Mouse (Mus musculus) heart, embryonic 10.5 days (tissue): ENCODE results near the gene Muc1. TPM values are rescaled to one million over a fixed set of nuclear protein-coding genes. Genes with fewer than 3 reads are reported as not detected.

ENCODE experiments used
- DNase-seq: peaks from one replicate; pipeline ENCODE4 v3.0.0-alpha.2; 2017; ENCODE audit warnings: low spot score
- H3K27ac ChIP-seq: fragments of 300-500 bp; sonication (generic); 2 replicates; pipeline ENCODE4 v1.5.1; 2016; ENCODE audit warnings: mild to moderate bottlenecking
- H3K27me3 ChIP-seq: fragments of 300-500 bp; sonication (generic); 2 replicates; pipeline ENCODE4 v1.6.1; 2016; ENCODE audit warnings: mild to moderate bottlenecking; ENCODE audit not compliant: poor library complexity, insufficient read depth, severe bottlenecking
- H3K36me3 ChIP-seq: fragments of 300-500 bp; sonication (generic); 2 replicates; pipeline ENCODE4 v1.6.1; 2016; ENCODE audit warnings: mild to moderate bottlenecking, moderate library complexity
- H3K4me1 ChIP-seq: fragments of 300-500 bp; sonication (generic); 2 replicates; pipeline ENCODE4 v1.6.1; 2016; ENCODE audit warnings: mild to moderate bottlenecking
- H3K4me3 ChIP-seq: fragments of 300-500 bp; sonication (generic); 2 replicates; pipeline ENCODE4 v1.5.1; 2016; ENCODE audit warnings: mild to moderate bottlenecking, moderate library complexity
- H3K9me3 ChIP-seq: fragments of 300-500 bp; sonication (generic); 2 replicates; pipeline ENCODE4 v1.6.1; 2016; ENCODE audit warnings: mild to moderate bottlenecking, moderate library complexity
- WGBS: fragments of 180-500 bp; shearing (Covaris S2); methylation state at CpG from one replicate; pipeline ENCODE4 v1.1.7; 2016; 5-methylcytosine and 5-hydroxymethylcytosine counted together
- polyA plus RNA-seq: library from polyadenylated mRNA; unstranded; fragments of >200 nt; fragmentation: Nextera tagmentation; extraction: Ambion mirVana; gene quantifications from 2 replicates; pipeline ENCODE4 v1.2.1, GENCODE M21; 2016

Muc1 gene
- polyA plus RNA-seq, 1 experiment from 2014 or later: 0.11 TPM

DNA sequence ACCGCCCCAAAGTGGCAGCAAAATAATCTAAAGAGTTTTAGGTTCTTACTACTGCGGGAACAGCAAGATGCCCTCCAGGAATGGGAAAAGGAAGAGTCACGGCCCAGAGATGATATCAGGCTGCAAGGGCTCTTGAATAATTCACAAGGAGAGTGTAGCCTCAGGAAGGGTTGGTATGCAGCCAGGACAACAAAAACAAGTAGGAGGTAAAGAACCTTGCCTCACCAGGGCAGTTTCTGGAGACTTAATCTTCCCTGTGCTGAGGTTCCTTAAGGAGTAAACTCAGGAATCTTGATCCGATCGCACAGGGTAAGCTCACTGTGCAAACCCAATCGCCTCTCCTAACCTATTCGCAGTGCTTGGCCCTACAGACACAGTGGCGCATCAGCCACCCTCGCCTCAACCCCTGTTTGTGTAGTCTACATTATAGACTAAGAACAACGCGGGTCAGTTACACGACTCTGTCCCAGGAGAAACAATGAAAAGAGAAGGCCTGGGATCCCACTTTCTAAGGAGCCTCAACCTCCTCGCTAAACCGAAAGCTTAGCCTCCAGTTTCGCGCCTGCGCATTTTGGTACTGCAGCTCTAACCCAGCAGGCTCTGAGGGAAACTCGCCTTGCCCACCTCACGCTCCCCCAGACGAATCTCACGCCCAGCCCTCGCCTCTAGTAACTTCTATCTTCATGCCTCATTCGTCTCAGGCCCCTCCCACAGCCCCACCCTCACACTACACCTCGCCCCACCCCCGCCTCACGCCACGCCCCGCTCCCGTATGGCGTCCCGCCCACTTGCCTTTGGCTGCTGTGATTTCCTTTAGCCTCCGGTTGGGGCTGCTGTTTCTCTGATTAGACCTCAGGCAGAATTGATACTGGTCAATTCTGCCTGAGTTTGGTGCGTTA, 32.6 kb upstream of the Muc1 start:
- Histone ChIP-seq H3K4me1 (peaks cover 13% of the 10 kb centered on the region), H3K4me3 (peak overlapping the region; percentile 62), H3K27ac (peak overlapping the region; percentile 89), H3K9me3 (no peaks in the 10 kb centered on the region), H3K36me3 (no peaks in the 10 kb centered on the region), H3K27me3 (no peaks in the 10 kb centered on the region)
- 9% methylated on average over 33 of the region's 33 CpGs for WGBS
- DNase-seq: peak; percentile 98

DNA sequence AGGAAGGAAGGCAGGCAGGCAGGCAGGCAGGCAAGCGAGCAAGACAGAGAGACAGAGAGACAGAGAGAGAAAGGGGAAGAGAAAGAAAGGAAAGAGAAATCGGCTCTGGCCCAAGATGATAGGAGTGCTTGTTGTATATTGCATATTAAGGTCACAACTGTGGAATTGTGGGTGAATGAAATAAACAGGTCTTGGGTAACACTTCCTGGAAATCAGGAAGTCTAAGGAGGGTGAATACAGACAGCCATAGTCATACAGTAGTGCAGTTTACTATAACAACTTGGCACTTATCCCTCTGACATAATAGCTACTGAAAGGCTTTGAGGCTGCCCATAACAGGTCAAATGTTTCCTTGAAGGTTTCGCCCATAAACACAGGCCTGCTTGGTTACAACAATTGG, 29.0 kb upstream of the Muc1 start:
- H3K27ac ChIP-seq: no peak overlapping the region
- peaks cover 19% of the 10 kb centered on the region for H3K4me1 ChIP-seq
- H3K27me3 ChIP-seq: no peaks in the 10 kb centered on the region
- WGBS: 71% methylated on average over 3 of the region's 3 CpGs
- H3K9me3 ChIP-seq: no peaks in the 10 kb centered on the region
- DNase-seq: no peak
- H3K36me3 ChIP-seq: peaks cover 10% of the 10 kb centered on the region
- H3K4me3 ChIP-seq: no peak overlapping the region

DNA sequence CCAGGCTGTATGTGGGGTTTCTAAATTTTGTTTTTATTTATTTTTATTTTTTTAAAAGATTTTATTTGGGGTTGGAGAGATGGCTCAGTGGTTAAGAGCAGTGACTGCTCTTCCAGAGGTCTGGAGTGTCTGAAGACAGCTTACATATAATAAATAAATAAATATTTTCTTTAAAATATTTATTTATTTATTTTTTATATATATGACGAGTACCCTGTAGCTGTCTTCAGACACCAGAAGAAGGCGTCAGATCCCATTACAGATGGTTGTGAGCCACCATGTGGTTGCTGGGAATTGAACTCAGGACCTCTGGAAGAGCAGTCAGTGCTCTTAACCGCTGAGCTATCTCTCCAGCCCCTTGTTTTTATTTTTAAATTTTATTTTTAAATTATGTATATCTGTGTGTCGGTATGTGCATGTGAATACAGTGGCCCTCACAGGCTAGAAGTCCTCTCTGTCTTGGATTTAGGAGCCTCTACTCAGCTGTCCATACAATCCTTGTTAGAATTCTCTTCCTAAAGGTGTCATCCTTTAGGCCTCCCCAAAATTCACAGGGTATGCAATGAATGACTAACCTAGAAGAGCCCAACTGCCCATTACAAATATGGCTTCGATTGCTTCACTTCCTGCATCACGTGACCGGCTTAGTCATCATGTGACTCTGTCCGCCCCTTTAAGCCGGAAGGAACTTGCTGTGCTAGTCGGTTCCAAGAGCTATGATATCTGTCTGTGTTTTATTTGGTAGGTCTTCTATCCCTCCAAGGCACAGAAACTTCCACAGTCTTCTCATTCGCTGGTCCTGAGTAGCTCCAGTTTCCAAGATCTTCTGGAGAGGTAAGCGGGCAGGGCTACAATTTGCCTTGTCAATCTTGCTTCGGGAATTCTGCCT, 26.4 kb upstream of the Muc1 start, which contains the start of gene Gba:
Gene Gba, plus strand, starts transcription at position 676 of the 889 bp plus-strand sequence.
- WGBS: 26% methylated on average over 13 of the region's 13 CpGs
- Histone ChIP-seq H3K27me3 (no peaks in the 10 kb centered on the region), H3K36me3 (peaks cover 35% of the 10 kb centered on the region), H3K9me3 (no peaks in the 10 kb centered on the region), H3K4me3 (peak within 1 kb of the TSS; percentile 72), H3K27ac (peak within 1 kb of the TSS; percentile 75), H3K4me1 (peaks cover 6% of the 10 kb centered on the region)
- peak; percentile 94 for DNase-seq

DNA sequence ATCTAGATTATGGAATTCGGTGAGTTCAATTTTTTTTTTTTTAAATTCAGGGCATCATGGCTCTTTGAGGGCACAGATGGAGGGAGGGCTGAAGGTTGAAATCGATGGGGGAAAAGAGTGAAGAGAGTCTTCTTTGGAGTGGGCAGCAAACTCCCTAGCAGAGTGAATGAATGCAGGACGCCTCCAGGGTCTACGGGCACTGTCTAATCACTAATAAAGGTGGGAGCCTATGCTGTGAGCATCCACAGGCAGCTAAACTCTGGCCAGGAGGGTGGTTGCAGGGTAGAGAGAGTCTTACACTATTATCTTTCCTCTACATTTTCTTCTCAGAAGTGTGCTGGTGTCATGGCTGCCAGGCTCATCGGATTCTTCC, 25.7 kb upstream of the Muc1 start:
- Histone ChIP-seq H3K4me1 (peaks cover 6% of the 10 kb centered on the region), H3K4me3 (peak overlapping the region; percentile 72), H3K9me3 (no peaks in the 10 kb centered on the region), H3K36me3 (peaks cover 41% of the 10 kb centered on the region), H3K27me3 (no peaks in the 10 kb centered on the region), H3K27ac (peak overlapping the region; percentile 75)
- DNase-seq: no peak
- WGBS: 37% methylated on average over 5 of the region's 5 CpGs

DNA sequence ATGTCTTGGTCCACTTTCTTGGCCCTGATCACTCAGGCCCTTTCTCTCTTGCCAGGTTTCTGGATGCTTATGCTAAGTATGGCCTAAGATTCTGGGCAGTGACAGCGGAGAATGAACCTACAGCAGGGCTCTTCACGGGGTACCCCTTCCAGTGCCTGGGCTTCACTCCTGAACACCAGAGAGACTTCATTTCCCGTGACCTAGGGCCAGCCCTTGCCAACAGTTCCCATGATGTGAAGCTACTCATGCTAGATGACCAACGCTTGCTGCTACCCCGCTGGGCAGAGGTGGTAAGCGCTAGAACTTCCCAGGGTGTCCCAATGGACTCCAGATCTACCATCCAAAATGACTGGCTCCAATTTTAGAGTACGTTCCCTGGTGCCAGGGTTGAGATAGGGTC, 22.8 kb upstream of the Muc1 start:
- H3K27me3 ChIP-seq: no peaks in the 10 kb centered on the region
- H3K27ac ChIP-seq: no peak overlapping the region
- H3K36me3 ChIP-seq: peaks cover 71% of the 10 kb centered on the region
- DNase-seq: no peak
- H3K9me3 ChIP-seq: no peaks in the 10 kb centered on the region
- 92% methylated on average over 7 of the region's 7 CpGs for WGBS
- no peak overlapping the region for H3K4me3 ChIP-seq
- H3K4me1 ChIP-seq: peaks cover 6% of the 10 kb centered on the region

DNA sequence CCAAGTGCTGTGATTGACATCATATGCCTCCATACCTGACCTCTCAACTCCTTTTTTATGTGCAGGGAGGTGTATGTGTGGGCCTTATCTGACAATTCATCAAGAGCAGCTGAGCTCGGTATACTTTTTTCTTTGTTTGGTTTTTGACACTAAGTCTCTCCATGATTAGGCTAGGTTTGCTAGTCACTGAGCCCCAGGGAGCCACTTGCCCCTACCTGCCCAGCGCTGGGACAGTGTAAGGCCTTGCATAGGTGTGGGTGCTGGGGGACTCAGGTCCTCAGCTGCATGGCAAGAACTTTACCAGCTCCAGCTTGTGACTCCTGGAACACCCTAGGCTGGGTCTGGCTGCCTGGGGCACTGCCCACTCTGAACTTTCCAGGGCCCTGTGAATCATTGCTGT, 22.2 kb upstream of the Muc1 start:
- H3K9me3 ChIP-seq: no peaks in the 10 kb centered on the region
- H3K4me3 ChIP-seq: no peak overlapping the region
- no peak for DNase-seq
- 92% methylated on average over 2 of the region's 2 CpGs for WGBS
- no peak overlapping the region for H3K27ac ChIP-seq
- peaks cover 6% of the 10 kb centered on the region for H3K4me1 ChIP-seq
- H3K27me3 ChIP-seq: no peaks in the 10 kb centered on the region
- H3K36me3 ChIP-seq: peaks cover 76% of the 10 kb centered on the region

DNA sequence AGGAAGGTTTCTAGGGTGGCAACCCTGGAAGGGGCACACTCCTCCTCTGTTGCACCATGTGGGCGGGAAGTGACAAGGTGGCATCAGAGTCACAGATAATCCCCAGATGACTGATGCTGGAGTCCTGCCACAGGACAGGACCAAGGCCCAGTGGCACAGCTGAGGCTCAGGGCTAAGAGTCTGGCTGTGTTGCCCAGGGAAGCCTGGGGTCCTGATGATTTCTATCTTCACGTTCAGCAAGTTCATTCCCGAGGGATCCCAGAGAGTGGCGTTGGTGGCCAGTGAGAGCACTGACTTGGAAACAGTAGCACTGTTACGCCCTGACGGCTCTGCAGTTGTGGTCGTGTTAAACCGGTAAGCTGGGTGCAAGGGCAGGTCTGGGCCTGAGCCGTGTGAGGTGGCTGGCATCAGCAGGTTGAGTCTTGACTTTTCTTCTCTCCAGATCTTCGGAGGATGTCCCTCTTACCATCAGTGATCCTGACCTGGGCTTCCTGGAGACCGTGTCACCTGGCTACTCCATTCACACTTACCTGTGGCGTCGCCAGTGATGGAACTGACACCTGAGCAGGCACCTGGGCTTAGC, 20.7 kb upstream of the Muc1 start:
- Histone ChIP-seq H3K36me3 (peaks cover 76% of the 10 kb centered on the region), H3K27ac (no peak overlapping the region), H3K4me3 (no peak overlapping the region), H3K27me3 (no peaks in the 10 kb centered on the region), H3K4me1 (peaks cover 13% of the 10 kb centered on the region), H3K9me3 (no peaks in the 10 kb centered on the region)
- 84% methylated on average over 13 of the region's 13 CpGs for WGBS
- no peak for DNase-seq

DNA sequence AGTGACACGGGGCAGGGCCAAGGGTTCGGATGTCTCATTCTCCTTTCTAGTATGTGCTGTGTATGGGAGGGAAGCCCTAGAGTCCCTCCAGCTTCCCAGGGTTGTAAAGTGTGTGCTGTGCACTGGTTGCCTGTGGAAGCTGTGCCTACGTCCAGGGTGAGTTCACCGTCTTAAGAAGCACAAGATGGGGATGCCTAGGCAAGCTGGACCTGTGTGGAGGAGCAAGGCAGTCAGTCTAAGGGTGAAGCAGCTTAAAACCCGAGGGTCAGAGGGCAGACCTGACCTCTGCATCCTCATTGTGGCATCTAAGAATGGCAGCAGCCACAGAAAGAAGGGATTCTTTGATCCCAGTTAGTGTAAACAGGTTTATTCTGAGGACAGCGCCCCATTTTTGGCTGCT, 20.1 kb upstream of the Muc1 start:
- no peaks in the 10 kb centered on the region for H3K9me3 ChIP-seq
- 90% methylated on average over 6 of the region's 6 CpGs for WGBS
- H3K27ac ChIP-seq: no peak overlapping the region
- DNase-seq: no peak
- H3K27me3 ChIP-seq: no peaks in the 10 kb centered on the region
- no peak overlapping the region for H3K4me3 ChIP-seq
- H3K36me3 ChIP-seq: peaks cover 76% of the 10 kb centered on the region
- peaks cover 11% of the 10 kb centered on the region for H3K4me1 ChIP-seq

DNA sequence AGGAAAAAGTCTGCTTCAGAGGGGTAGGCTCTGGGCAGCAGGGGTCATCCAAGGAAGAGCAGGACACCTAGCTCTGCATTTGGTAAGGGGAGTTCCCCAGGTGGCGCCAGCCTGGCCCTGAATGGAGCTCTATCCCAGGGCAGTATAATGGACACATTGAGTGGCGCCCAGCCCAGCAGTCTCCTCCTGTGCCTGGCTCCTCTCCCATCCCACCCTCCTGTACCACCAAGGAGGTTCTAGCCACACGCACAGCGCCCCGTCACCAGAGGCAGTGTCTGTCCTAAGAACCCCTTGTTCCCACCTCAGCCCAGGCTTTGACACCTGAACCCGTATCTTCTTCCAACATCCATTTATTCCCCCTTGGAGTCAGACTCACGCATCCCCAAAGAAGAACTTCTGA, 19.1 kb upstream of the Muc1 start:
- 90% methylated on average over 7 of the region's 7 CpGs for WGBS
- H3K27me3 ChIP-seq: no peaks in the 10 kb centered on the region
- no peak for DNase-seq
- H3K4me3 ChIP-seq: no peak overlapping the region
- H3K9me3 ChIP-seq: no peaks in the 10 kb centered on the region
- H3K36me3 ChIP-seq: peaks cover 67% of the 10 kb centered on the region
- H3K27ac ChIP-seq: no peak overlapping the region
- peaks cover 21% of the 10 kb centered on the region for H3K4me1 ChIP-seq

DNA sequence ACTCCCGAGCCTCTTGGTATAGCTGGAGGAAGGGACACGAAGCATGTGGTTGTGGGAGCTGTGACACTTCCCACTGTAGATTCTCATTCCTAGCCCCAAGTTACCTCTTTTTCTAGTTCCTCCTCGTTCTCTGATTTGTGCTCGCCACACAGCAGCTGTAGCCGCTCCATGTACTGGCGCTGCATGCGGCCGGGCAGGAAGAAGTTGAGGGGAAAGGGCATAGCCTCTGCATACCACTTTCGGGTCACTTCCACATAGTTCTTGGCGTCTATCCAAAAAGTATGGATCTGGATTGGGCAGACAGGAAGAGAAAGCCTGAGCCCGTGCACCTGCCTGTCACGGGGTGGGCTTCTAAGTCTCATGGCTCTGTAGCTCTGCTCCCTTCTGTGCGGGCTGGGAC, 18.7 kb upstream of the Muc1 start:
- Histone ChIP-seq H3K4me1 (peaks cover 25% of the 10 kb centered on the region), H3K27ac (no peak overlapping the region), H3K4me3 (no peak overlapping the region), H3K36me3 (peaks cover 63% of the 10 kb centered on the region), H3K9me3 (no peaks in the 10 kb centered on the region), H3K27me3 (no peaks in the 10 kb centered on the region)
- no peak for DNase-seq
- 85% methylated on average over 13 of the region's 13 CpGs for WGBS

DNA sequence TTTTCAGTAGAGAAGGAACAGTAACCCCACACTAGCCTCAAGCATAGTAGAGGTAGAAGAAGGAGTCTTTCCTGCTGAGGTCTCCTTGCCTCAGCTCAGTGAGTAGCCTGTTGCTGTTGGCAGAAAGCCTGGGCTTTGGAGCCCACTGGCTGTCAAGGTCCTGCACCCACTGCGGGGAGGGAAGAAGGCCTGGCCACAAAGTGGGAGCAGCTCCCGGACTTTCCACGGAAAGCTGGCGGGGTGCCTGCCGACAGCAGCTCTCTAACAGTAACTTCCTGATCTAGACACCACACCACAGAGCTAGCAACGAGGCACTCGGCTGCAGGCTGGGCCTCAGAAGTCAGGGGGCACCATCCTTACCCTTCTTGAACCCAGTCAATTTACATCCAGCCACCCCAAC, 18.1 kb upstream of the Muc1 start:
- no peaks in the 10 kb centered on the region for H3K9me3 ChIP-seq
- H3K27ac ChIP-seq: no peak overlapping the region
- H3K4me3 ChIP-seq: no peak overlapping the region
- no peak for DNase-seq
- H3K27me3 ChIP-seq: no peaks in the 10 kb centered on the region
- peaks cover 31% of the 10 kb centered on the region for H3K4me1 ChIP-seq
- H3K36me3 ChIP-seq: peaks cover 58% of the 10 kb centered on the region
- WGBS: 82% methylated on average over 7 of the region's 7 CpGs

DNA sequence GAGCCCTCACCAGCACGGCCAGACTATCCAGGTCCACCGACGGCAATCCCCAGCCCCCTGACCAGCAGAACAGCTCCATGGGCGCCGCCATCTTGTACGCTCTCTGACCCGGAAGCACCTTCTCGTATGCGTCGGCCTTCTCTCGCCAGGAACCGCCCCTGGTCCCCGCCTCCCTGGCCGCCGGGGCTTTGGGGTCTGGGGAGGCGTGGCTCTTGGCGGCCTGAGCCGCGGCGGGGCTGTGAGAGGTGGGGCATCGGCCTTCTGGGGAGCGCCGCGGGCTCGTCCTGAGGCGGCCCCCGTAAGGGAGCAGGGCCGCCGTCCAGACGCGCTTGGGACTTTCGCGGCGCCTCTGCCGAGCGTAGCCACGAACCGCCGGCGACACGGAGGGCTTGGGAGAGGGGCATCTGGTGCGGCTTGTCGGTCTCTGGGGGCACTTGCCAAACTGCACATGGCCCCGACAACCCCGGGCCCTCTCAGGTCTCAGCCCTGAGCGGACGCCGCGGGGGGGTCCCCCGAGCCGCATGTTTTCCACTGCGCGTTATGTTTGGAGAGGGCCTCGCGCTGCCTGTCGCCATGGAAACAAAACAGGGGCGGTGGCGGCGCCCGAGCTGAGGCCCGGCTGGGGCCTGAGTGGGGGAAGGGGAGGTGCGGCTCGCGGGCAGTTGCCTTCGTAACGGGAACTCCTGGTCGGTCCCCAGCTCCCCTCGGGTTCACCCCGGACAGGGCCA, 14.9 kb upstream of the Muc1 start:
- H3K4me1 ChIP-seq: peaks cover 39% of the 10 kb centered on the region
- WGBS: under 1% methylated on average over 69 of the region's 69 CpGs
- peak overlapping the region; percentile 96 for H3K4me3 ChIP-seq
- H3K27ac ChIP-seq: peak overlapping the region; percentile 97
- H3K9me3 ChIP-seq: no peaks in the 10 kb centered on the region
- H3K27me3 ChIP-seq: no peaks in the 10 kb centered on the region
- peak; percentile 97 for DNase-seq
- H3K36me3 ChIP-seq: peaks cover 26% of the 10 kb centered on the region
